Mouse (Mus musculus): ENCODE results near the gene Anapc2.
A peak's percentile ranks its signal among the peaks of the same experiment; 100 is the strongest.
"Not testable (repeated sequence)": the region's sequence is repeated elsewhere in the genome, so short reads cannot be mapped to it uniquely, and the experiment has no call there.

Anapc2 gene

DNA sequence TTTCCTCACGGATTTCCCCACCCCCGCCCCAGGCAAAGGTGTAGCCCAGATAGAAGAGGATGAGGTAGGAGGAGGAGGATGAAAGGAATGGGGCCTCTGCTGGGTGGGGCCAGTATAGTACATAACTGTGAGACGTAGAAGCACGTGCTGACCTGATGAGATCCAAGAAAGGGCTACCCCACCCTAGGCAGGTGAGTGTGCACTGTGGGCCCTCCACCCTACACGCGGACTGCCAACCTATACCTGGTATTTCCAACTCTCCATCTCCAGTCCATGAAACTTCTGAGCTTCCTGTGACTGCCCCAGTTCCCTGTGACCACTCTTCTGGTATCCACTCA is 30.9 kb upstream of the Anapc2 start:
- DNase-seq = no peak

- peak; percentile 71 for DNase-seq
Measured at GRCm38 (mm10) chr2:25242101-25242506, 30.2 kb upstream of the Anapc2 start, which contains the start of the genes Rnf208 and Cysrt1. Gene Rnf208, plus strand, starts transcription at chr2:25242255. Gene Cysrt1, minus strand, starts transcription at chr2:25242452.

- no peak for DNase-seq
Measured at GRCm38 (mm10) chr2:25243342-25243741, 28.9 kb upstream of the Anapc2 start.

DNA sequence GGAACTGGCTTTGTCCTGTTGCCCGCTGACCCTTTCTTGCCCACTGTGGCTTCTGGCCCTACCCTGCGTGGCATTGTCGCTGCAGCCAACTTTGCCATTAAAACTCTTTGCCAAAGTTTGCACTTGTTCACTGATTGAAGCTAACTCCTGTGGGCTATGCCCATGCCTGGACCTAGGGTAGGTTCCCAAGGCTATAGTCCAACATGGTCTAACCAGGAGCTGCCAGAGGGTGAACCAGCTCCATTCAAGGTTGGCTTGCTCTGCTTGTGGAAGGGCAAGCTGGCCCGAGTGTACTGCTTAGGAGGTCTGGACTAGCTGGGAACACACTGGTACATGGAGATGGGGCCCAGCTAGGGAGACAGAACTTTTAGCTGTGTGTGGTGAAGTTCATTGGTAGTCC is 28.1 kb upstream of the Anapc2 start:
- no peak for DNase-seq

DNA sequence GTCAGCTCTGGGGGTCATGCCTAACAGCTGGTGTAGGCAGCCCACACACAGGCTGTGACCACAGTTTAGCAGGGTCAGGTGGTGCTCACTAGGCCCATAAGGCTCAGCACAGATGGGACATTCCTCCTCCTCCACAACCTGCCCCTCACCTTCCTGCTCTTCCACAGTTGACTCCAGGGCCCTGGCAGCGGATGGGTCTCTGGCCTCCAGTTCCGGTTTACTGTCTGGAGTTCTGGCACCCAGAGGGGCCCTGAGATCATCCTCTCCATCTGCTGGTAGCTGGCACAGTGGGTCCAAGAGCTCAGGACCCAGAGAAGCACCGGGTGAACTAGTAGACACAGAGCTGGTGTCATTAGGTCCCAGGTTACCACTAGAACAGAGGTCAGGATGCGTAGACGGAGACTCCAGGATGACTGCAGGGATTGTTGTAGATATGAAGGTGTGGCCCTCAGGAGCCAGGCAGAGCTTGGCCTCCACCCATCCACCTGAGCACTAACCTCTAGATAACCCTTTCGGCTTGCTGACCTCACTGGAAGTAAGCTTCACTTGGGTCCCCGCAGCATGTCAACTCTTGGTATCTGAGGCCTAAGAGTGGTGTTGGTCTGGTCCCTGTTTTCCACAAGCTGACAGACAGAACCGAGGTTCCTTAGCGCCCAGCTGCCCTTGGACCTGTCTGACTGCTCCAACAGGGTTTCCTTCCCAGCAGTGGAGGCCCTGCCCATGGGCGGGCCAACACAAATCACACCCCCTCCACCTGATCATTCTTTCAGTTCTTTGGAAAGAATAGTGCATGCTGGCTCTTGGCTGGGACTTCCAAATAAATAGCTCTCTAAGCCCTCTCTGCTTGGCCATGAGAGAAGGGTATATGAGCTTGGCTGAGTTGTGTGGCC is 25.9 kb upstream of the Anapc2 start, which contains the start of gene AL732309.1:
Gene AL732309.1, minus strand, starts transcription at position 681 of the 890 bp plus-strand sequence.
- DNase-seq = no peak

DNA sequence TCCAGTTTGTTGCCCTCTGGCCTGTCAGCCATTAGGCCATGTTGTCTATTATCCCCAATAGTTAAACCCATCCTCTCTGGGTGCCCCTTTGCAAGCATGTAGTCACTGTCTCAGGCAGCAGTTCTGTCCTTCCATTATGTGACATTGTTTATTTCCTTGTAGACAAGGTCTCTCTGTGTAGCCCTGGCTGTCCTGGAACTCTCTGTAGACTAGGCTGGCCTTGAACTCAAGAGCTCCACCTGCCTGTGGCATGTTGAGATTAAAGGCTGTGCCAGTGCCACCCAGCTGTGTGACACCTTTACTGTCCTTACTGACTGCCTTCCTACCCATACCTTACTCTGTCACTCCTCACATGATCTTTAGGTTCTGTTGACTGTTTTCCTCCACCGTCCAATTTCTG is 19.9 kb upstream of the Anapc2 start:
- peak; percentile 62 for DNase-seq

- DNase-seq = peak; percentile 91
Measured at GRCm38 (mm10) chr2:25255284-25255779, 16.9 kb upstream of the Anapc2 start, which contains the start of gene Tmem203. Gene Tmem203, plus strand, starts transcription at chr2:25255439.

DNA sequence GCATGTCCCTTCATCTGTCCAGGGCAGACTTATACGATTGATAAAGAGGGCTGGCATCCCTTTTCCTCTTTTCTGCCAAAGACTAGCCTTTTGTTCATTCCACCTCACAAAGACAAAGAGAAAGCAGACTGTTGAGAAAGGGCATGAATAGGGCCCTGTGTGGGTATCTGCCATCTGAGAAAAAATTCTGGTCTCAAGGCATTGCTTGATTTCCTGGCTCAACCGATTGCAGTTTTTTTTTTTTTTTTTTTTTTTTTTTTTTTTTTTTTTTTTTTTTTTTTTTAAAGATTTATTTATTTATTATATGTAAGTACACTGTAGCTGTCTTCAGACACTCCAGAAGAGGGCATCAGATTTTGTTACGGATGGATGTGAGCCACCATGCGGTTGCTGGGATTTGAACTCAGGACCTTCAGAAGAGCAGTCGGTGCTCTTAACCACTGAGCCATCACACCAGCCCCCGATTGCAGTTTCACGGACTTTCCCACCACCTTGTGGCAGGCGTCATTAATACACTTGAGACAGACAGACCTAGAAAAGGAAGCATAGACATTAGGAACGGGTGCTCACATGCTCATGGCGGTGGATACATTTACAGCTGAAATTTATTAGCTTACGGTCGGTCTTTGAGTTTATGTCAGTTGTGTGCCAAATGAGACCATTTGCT is 15.7 kb upstream of the Anapc2 start:
- DNase-seq = peak; percentile 82

DNA sequence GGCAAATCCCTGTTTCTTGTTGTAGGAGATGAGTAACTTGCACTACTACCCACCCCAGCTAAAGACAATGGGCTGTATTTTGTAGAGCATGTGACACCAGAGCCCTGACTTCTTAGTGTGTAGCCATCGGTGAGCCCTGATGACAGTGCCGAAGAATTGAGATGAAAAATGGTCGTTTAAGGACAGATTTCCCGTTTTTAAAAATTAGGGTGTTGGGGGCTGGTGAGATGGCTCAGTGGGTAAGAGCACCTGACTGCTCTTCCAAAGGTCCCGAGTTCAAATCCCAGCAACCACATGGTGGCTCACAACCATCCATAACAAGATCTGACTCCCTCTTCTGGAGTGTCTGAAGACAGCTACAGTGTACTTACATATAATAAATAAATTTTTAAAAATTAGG is 15.0 kb upstream of the Anapc2 start:
- DNase-seq = not testable (repeated sequence)

DNA sequence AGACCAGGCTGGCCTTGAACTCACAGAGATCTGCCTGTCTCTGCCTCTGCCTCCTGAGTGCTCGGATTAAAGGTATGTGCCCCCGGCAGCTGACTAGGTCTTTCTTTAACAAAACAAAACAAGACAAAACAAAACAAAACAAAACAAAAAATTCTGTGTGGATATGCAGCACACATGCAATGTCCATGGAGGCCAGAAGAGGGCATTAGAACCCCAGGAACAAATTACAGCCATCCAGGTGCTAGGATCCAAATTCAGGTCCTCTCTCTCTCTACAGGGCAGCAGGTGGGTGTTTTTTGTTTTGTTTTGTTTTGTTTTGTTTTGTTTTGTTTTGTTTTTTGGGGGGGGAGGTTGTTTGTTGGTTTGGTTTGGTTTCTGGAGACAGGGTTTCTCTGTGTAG is 13.4 kb upstream of the Anapc2 start:
- peak; percentile 44 for DNase-seq

DNA sequence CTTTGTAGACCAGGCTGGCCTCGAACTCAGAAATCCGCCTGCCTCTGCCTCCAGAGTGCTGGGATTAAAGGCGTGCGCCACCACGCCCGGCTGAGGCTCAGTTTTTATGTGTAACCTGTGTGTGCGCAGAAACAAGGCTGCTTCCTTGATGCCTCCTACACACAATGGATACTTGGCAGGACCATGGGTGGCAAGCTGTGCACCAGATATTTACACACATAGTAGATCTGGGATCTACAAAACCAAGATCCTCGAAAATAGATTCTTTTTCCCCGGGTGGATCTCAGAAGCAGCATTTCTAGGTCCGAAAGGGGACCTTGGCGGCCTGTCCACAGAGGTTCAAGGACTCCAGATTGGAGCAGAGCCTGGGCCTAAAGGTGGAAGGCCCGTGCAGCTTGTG is 10.4 kb upstream of the Anapc2 start:
- no peak for DNase-seq

GRCm38 (mm10) chr2:25262291-25262767 is 9.9 kb upstream of the Anapc2 start, which contains the start of gene Tprn:
Gene Tprn, plus strand, starts transcription at chr2:25262618.
- peak; percentile 95 for DNase-seq

DNA sequence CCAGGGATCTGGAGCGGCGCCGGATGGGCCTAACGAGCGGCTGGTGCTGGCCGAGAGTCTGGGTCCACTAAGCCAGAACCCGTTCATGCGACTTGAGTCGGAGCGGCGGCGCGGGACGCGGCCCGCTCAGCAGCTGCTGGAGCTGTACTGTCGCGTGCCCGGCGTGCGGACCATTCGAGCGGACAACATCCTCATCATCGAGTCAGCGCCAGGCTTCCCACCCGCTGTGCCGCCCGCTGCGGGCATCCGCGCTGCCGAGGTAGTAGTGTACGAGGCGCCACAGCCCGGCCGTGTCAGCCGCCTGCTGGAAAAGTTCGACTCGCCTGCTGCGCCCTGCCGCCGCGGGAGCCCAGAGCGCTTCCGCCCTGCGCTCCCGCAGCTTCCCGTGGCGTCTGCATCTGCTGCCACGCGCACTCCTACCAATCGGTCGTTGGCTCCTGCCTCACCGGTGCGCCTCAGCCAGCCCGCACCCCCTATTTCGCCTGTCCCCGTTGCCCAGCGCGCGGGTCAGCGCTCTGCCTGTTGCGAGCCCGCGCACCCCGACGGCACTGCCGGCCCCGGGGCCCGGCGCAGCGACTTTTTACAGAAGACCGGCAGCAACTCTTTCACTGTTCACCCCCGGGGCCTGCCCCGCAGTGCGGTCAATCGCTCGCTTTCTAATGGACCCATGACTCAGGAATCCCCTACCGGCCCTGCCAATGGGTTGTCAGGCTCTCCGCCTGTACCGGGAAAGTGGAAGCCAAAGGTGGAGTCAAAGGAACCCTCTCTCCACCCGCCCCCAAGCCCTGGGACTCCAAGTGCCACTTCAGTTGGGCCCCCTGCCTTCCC is 9.3 kb upstream of the Anapc2 start:
- peak; percentile 77 for DNase-seq

DNA sequence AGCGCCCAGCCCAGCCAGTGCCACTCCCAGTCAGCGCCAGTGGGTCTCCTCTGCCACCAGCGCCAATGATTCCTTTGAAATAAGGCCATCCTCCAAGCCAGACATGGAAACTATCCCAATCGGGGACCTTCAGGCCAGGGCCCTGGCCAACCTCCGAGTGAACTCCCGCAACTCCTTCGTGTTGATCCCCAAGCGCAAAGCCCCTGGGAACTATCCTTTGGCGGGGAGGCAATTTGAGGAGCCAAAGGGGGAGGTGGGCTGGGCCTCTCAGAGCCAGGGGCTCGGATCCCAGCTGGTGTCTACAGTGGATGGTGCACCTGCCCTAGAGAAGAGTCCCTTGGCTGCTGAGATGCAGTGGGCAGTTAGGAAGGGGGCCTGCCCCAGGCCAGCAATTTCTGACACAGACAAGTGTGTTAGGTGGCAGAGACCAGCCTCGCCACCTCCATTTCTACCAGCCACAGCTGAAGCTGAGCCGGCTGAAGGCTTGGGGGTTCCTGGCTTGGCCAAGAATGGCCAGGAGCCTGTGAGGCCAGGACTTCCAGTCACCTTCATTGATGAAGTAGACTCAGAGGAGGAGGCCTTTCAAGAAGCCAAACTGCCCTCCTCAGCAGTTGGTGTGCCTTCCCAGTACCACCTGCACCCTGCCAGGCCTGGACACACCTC is 8.5 kb upstream of the Anapc2 start:
- no peak for DNase-seq

DNA sequence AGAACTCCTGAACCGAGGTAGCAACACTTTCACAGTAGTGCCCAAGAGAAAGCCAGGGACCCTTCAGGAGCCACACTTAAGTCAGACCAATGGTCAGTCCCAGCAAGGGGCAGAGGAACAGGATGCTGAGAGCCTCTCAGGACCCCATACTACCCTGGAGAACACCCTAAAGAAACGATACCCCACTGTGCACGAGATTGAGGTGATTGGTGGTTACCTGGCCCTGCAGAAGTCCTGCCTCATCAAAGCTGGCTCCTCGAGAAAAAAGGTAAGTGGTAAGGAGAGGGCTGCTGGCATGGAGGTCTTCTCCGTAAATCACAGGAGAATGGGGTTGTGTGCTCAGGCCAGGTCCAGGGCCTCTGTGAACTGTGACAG is 8.0 kb upstream of the Anapc2 start:
- no peak for DNase-seq

GRCm38 (mm10) chr2:25264851-25265250 is 7.4 kb upstream of the Anapc2 start:
- no peak for DNase-seq

DNA sequence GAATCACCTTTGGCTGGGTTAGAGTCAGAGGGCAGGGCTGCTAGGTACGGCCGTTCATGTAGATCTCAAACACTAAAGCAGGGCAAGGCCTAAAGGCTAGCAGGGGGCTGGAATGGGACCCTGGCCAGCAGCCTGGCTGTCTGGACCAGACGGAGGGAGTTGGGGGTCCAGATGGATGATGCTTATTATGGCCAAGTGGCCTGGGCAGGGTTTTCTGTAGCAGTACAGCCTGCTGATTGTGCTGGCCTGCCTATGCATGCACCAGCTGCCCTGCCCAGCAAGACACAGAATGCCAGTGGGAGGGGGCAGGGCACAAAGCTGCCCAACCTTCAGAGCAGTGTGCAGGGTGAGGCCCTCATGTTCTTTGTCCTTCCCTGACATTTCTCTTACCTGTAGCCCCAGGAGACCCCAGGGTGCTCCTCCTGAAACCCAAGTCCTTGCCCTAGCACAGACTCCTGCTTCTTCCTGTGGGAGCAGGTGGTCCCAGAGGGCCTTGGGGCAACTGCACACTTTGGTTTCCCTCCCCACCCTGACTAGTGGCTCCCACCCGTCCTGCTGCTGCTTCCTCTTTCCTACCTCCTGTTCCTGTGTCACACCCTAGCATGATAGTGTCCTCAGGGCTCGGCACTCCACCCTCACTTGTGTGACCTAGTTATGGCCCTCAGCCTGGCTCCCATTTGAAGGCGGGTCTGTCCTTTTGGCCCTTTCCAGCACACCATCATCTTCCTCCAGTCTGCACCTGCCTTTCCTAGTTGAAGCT is 6.2 kb upstream of the Anapc2 start:
- DNase-seq = no peak

- no peak for DNase-seq
Measured at GRCm38 (mm10) chr2:25266720-25267119, 5.6 kb upstream of the Anapc2 start.

GRCm38 (mm10) chr2:25267241-25267640 is 5.0 kb upstream of the Anapc2 start:
- DNase-seq = no peak

- DNase-seq = no peak
Measured at GRCm38 (mm10) chr2:25267746-25268309, 4.5 kb upstream of the Anapc2 start.

DNA sequence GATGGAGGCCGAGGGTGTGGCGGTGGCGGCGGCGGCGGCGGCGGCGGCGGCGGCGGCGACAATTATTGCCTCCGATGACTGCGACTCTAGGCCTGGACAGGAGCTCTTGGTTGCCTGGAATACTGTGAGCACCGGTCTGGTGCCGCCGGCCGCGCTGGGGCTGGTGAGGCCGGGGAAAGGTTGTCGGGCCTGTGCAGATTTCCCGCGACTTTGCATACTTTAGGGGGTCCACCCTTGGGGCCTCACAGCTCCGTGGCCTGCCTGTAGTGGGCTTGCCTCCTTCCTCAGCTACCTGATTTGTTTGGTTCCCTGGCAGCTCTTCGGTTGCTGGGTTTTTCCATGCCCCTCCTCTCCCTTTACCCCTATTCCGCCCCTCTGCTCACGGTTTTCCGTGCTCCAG is 237 bp downstream of the Anapc2 start:
- no peak for DNase-seq
